Mouse (Mus musculus) heart, adult 2 months (tissue): Measurements from ENCODE around the gene Cnot1.

Experiments used
- CTCF ChIP-seq: fragments of 200-600 bp; IDR thresholded peaks from 2 replicates; pipeline ENCODE4 v1.8.1; 2022; ENCODE audit warnings: antibody characterized with exemption, mild to moderate bottlenecking, moderate library complexity
- POLR2A ChIP-seq: fragments of 200-500 bp; IDR thresholded peaks from 2 replicates; pipeline ENCODE4 v1.6.1; 2011; ENCODE audit warnings: mild to moderate bottlenecking, low read depth, low read length, control low read depth; ENCODE audit not compliant: insufficient read depth

GRCm38 (mm10) chr8:95821266-95821665 is 14.0 kb upstream of the Cnot1 start:
- TF ChIP-seq CTCF (no peak), POLR2A (no peak)
